Mouse (Mus musculus) colon, adult 2 months (tissue): ENCODE data around the gene Arhgap27. TPM values are rescaled to one million over a fixed set of nuclear protein-coding genes. Genes with fewer than 3 reads are reported as not detected.

Experiments
- polyA plus RNA-seq: library from polyadenylated mRNA; depleted of rRNA; stranded (reverse); fragments of >200 nt; gene quantifications from 2 replicates; pipeline ENCODE4 v1.2.3, GENCODE M21; 2012; rRNA removed

Gene Arhgap27
- 204 and 239 TPM in 2 replicates for polyA plus RNA-seq

GRCm38 (mm10) chr11:103363214-103364148 is at the start of gene Arhgap27:
Arhgap27 (minus strand) TSS chr11:103363692.

DNA sequence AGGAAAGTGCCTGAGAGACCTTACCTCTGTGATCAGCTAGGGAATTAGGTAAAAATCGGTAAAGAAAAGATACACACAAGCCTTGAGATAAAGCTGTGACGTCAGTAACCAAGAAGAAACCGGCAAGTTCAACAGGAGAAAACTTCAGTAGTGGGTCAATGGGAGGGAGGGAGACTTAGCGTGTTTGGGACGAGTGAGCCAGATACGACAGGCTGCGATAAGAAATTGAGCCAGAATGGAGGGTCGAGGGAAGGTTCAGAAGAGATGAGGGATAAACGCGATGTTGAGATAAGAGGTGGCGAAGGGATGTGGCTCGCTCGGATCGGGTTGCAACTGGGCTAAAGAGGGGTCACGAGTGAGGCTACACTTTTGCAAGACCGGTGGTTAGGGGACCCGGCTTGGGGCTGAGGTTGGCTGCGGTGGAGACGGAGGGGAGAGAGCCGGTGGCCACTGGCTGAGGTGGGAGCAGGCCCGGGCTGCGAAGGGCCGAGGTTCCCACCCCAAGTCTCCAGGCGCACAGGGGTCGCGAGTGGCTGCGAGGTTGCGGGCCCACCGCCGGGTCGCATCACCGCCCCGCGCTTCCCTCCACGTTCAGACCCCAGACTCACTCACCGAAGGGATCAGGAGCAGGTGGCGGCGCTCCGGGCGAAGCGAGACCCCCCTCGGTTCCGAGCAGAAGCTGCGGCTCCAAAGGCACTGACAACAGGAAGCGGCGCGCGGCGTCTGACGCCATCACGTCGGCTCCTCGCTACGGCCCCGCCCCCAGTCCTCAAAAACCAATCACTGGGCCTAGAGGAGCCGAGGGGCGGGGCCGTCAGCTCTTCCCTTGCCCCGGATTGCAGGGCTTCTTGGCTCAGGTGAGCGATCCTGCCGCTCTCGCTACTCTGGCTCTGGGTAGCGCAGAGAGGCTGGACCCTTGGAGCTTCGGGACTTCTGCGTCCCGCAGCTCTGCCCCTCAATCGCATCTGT is 48.8 kb upstream of the Arhgap27 start, which contains the start of gene Plekhm1:
TSS of gene Plekhm1 (minus strand) at position 707 of the 969 bp plus-strand sequence.

Other genes with a start within 250 kb of the Arhgap27 start
- gene Hexim1, start 247.5 kb downstream of the Arhgap27 start, polyA plus RNA-seq, result 16.2 and 16.4 TPM in 2 replicates
- 3.1 and 4.3 TPM in 2 replicates for gene Hexim2, start 231.3 kb downstream of the Arhgap27 start, polyA plus RNA-seq
- gene Fmnl1, start 192.6 kb downstream of the Arhgap27 start, polyA plus RNA-seq, result 5.6 and 7.7 TPM in 2 replicates
- 0.50 and 0.73 TPM in 2 replicates for gene 1700023F06Rik, start 155.1 kb downstream of the Arhgap27 start, polyA plus RNA-seq
- not detected in 2 replicates for gene Spata32, start 145.3 kb downstream of the Arhgap27 start, polyA plus RNA-seq
- 11.2 and 11.7 TPM in 2 replicates for gene Map3k14, start 96.2 kb downstream of the Arhgap27 start, polyA plus RNA-seq
- 25.9 and 28.9 TPM in 2 replicates for gene Plekhm1, start 49.0 kb upstream of the Arhgap27 start, polyA plus RNA-seq
- not detected in 2 replicates for gene Lrrc37a, start 140.9 kb upstream of the Arhgap27 start, polyA plus RNA-seq